Mouse (Mus musculus) right cerebral cortex, postnatal 36 days (tissue): ENCODE data around the gene Arrdc1.
"Not testable (repeated sequence)": the region's sequence is repeated elsewhere in the genome, so short reads cannot be mapped to it uniquely, and the experiment has no call there.

Source experiments
- DNase-seq, 2 experiments: peaks; one replicate each; pipeline ENCODE4 v3.0.0; 2022; ENCODE audit warnings: low spot score in 2 of 2, mixed read lengths in 1 of 2

Arrdc1 gene

GRCm38 (mm10) chr2:24935057-24935796, at the start of gene Arrdc1:
TSS of gene Arrdc1 (minus strand) at chr2:24935252.
- DNase-seq = peak; percentile 69 to 81

- DNase-seq = no peak
These were observed 41.9 kb upstream of the Arrdc1 start for GRCm38 (mm10) chr2:24976960-24977359.

- DNase-seq = peak; percentile 66 to 71
These were observed 40.7 kb upstream of the Arrdc1 start, which contains the start of gene Pnpla7 for GRCm38 (mm10) chr2:24975704-24976297. TSS of gene Pnpla7 (plus strand) at chr2:24976033.

- DNase-seq = peak; percentile 96 to 97
These were observed 40.1 kb upstream of the Arrdc1 start, which contains the start of gene Mrpl41 for GRCm38 (mm10) chr2:24974906-24975703. TSS of gene Mrpl41 (minus strand) at chr2:24975098.

GRCm38 (mm10) chr2:24974452-24974851, 39.4 kb upstream of the Arrdc1 start:
- DNase-seq = peak; percentile 15

GRCm38 (mm10) chr2:24970386-24970785, 35.3 kb upstream of the Arrdc1 start:
- DNase-seq = no peak

- peak; percentile 79 to 83 for DNase-seq
These were observed 27.4 kb upstream of the Arrdc1 start, which contains the start of gene Dph7 for GRCm38 (mm10) chr2:24962304-24963000. TSS of gene Dph7 (plus strand) at chr2:24962400.

GRCm38 (mm10) chr2:24960910-24961309, 25.9 kb upstream of the Arrdc1 start:
- no peak for DNase-seq

GRCm38 (mm10) chr2:24952537-24953055, 17.5 kb upstream of the Arrdc1 start:
- DNase-seq = no peak

GRCm38 (mm10) chr2:24950189-24950535, 15.1 kb upstream of the Arrdc1 start:
- no peak for DNase-seq

- DNase-seq = peak; percentile 95
These were observed 14.6 kb upstream of the Arrdc1 start, which contains the start of gene Zmynd19 for GRCm38 (mm10) chr2:24949421-24950188. TSS of gene Zmynd19 (plus strand) at chr2:24949792.

GRCm38 (mm10) chr2:24944304-24944703, 9.3 kb upstream of the Arrdc1 start:
- DNase-seq = not testable (repeated sequence)

- DNase-seq = no peak
These were observed 7.0 kb upstream of the Arrdc1 start for GRCm38 (mm10) chr2:24942092-24942491.

GRCm38 (mm10) chr2:24934441-24934963, 550 bp downstream of the Arrdc1 start:
- no peak for DNase-seq

GRCm38 (mm10) chr2:24929593-24929992, 5.5 kb downstream of the Arrdc1 start:
- DNase-seq = no peak

GRCm38 (mm10) chr2:24929119-24929518, 5.9 kb downstream of the Arrdc1 start:
- DNase-seq = no peak

GRCm38 (mm10) chr2:24927810-24928479, 7.1 kb downstream of the Arrdc1 start:
- no peak for DNase-seq

- no peak for DNase-seq
These were observed 8.1 kb downstream of the Arrdc1 start for GRCm38 (mm10) chr2:24926965-24927358.

- DNase-seq = no peak
These were observed 8.6 kb downstream of the Arrdc1 start for GRCm38 (mm10) chr2:24926345-24926964.
